Mouse (Mus musculus) heart, adult 2 months (tissue): ENCODE data around the gene Slc35e4. TPM values are rescaled to one million over a fixed set of nuclear protein-coding genes. Genes with fewer than 3 reads are reported as not detected.

Experiments
- DNase-seq, 2 experiments: peaks; one replicate each; pipeline ENCODE4 v3.0.0; 2021
- H3K27ac ChIP-seq: fragments of 200-600 bp; 2 replicates; pipeline ENCODE4 v1.8.1; 2022
- H3K27me3 ChIP-seq: fragments of 200-500 bp; 2 replicates; pipeline ENCODE4 v1.6.1; 2012; ENCODE audit warnings: mild to moderate bottlenecking, low read length, inconsistent platforms, mixed read lengths; ENCODE audit not compliant: control insufficient read depth, insufficient read depth
- H3K36me3 ChIP-seq: fragments of 200-500 bp; 2 replicates; pipeline ENCODE4 v1.6.1; 2012; ENCODE audit warnings: low read length, inconsistent platforms; ENCODE audit not compliant: control insufficient read depth, insufficient read depth
- H3K4me1 ChIP-seq: fragments of 200-500 bp; 2 replicates; pipeline ENCODE4 v1.6.1; 2011; ENCODE audit warnings: low read length; ENCODE audit not compliant: control insufficient read depth, insufficient read depth
- H3K4me3 ChIP-seq: fragments of 200-600 bp; 2 replicates; pipeline ENCODE4 v1.8.1; 2022
- H3K79me2 ChIP-seq: fragments of 200-500 bp; replicated peaks from 2 replicates; pipeline ENCODE4 v1.6.1; 2012; ENCODE audit warnings: mild to moderate bottlenecking, inconsistent platforms, low read length, moderate library complexity, mixed read lengths; ENCODE audit not compliant: control insufficient read depth, insufficient read depth
- H3K9ac ChIP-seq: fragments of 200-500 bp; 2 replicates; pipeline ENCODE4 v1.6.1; 2012; ENCODE audit warnings: low read depth, mild to moderate bottlenecking, control low read depth, inconsistent platforms, low read length, mixed read lengths
- CTCF ChIP-seq: fragments of 200-600 bp; IDR thresholded peaks from 2 replicates; pipeline ENCODE4 v1.8.1; 2022; ENCODE audit warnings: antibody characterized with exemption, mild to moderate bottlenecking, moderate library complexity
- EP300 ChIP-seq: fragments of 200-500 bp; IDR thresholded peaks from 2 replicates; pipeline ENCODE4 v1.6.1; 2011; ENCODE audit warnings: low read depth, low read length, control low read depth; ENCODE audit not compliant: insufficient read depth
- POLR2A ChIP-seq: fragments of 200-500 bp; IDR thresholded peaks from 2 replicates; pipeline ENCODE4 v1.6.1; 2011; ENCODE audit warnings: mild to moderate bottlenecking, low read depth, low read length, control low read depth; ENCODE audit not compliant: insufficient read depth
- WGBS: fragments of 180-500 bp; shearing (Covaris S2); methylation state at CpG from one replicate; pipeline ENCODE4 v1.1.7; 2018; 5-methylcytosine and 5-hydroxymethylcytosine counted together
- intact Hi-C: fragments of 180-260 bp; cut with DNase I; formaldehyde crosslinking; loops from one replicate; pipeline ENCODE4 v1.15.1; 2025
- polyA plus RNA-seq: library from polyadenylated mRNA; depleted of rRNA; stranded (reverse); fragments of >200 nt; gene quantifications from 2 replicates; pipeline ENCODE4 v1.2.3, GENCODE M21; 2012
- total RNA-seq, 2 experiments: library from RNA; stranded (reverse); gene quantifications; 2 replicates each; pipeline ENCODE4 v1.2.3; 2021

Slc35e4 gene
- total and polyA plus RNA-seq, 3 experiments, result 3.9 to 6.9 (median 6.3) TPM

DNA sequence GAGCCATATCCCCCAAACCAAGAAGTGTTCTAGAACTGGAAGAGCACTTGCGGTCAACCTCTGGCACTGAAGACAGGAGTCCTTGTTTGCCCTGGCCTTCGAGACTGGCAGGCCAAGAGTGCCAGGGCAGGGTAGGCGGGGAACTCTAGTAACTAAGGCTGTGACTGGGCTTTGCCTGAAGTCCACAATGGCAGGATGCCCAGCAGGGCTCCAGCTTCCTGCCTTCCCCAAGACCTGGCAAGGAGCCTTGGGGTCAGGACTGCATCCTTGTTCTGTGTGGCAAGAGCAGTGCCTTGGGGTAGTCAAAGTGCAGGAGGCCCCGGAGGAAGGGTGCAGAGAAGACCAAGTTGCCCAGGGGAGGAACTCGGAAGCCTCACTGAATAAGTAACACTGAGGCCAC is 11.4 kb downstream of the Slc35e4 start:
- intact Hi-C loops, result no loop called here
- Histone ChIP-seq H3K4me1 (peaks cover 1% of the 10 kb centered on the region; the same call in 1 of the 2 replicates), H3K27ac (peak overlapping the region; percentile 28), H3K79me2 (no peaks in the 10 kb centered on the region), H3K9ac (no peak overlapping the region), H3K4me3 (no peak overlapping the region), H3K27me3 (no peaks in the 10 kb centered on the region), H3K36me3 (no peaks in the 10 kb centered on the region)
- 32% methylated on average over 5 of the region's 5 CpGs for WGBS
- TF ChIP-seq EP300, result peak; percentile 31; the same call in 1 of the 2 replicates
- 0 out of 2 replicates have a peak, but pooled peaks have one; percentile 13 for TF ChIP-seq POLR2A
- TF ChIP-seq CTCF, result no peak
- peak; percentile 69 to 84 for DNase-seq

DNA sequence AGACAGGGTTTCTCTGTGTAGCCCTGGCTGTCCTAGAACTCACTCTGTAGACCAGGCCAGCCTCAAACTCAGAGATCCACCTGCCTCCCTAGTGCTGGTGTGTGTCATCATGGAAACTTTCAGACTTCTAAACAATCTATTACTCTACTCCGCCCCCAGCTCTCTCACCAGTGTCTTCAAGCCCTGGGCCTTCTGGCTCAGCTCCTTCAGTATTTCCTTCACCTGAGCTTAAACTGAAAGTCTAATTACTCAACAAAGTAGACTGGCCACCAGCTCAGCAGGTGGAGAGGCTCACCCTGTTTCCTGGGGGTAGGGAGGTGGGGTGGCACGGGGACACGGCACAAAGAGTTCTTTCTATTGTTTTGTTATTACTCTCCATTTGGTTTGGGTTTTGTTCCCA is 11.9 kb downstream of the Slc35e4 start:
- Histone ChIP-seq H3K4me3 (no peak overlapping the region), H3K79me2 (no peaks in the 10 kb centered on the region), H3K27me3 (no peaks in the 10 kb centered on the region), H3K9ac (no peak overlapping the region), H3K27ac (peak overlapping the region; percentile 28), H3K36me3 (no peaks in the 10 kb centered on the region), H3K4me1 (peaks cover 1% of the 10 kb centered on the region; the same call in 1 of the 2 replicates)
- WGBS, result 89% methylated on average over 3 of the region's 3 CpGs
- DNase-seq, result no peak
- TF ChIP-seq EP300 (no peak), POLR2A (no peak), CTCF (no peak)
- intact Hi-C loops, result no loop called here

DNA sequence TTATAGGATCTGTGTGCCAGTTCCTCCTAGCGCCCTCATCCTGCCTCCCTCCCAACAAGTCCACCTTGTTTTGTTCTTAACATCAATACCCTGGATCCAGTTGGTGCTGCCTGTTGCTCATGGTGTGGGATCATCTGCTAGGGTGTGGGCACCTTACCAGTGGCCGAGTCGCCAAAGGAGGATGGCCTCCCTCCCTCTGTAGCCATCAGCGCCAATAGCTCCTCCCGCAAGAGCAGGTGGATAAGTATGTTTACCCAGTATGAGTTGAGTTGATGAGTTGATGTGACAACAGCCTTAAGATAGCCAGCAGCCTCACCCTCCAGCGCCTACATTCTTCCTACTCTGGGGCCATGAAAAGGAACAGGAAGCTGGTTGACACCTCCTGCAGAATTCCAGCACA is 14.2 kb downstream of the Slc35e4 start:
- TF ChIP-seq EP300 (no peak), POLR2A (no peak), CTCF (no peak)
- H3K9ac ChIP-seq, result no peak overlapping the region
- intact Hi-C loops, result no loop called here
- H3K4me3 ChIP-seq, result no peak overlapping the region
- no peak for DNase-seq
- H3K79me2 ChIP-seq, result no peaks in the 10 kb centered on the region
- no peaks in the 10 kb centered on the region for H3K36me3 ChIP-seq
- H3K4me1 ChIP-seq, result peaks cover 1% of the 10 kb centered on the region; the same call in 1 of the 2 replicates
- 62% methylated on average over 6 of the region's 6 CpGs for WGBS
- no peak overlapping the region for H3K27ac ChIP-seq
- H3K27me3 ChIP-seq, result no peaks in the 10 kb centered on the region

GRCm38 (mm10) chr11:3895933-3896332 is 18.5 kb downstream of the Slc35e4 start:
- Histone ChIP-seq H3K79me2 (no peaks in the 10 kb centered on the region), H3K27me3 (no peaks in the 10 kb centered on the region), H3K4me3 (no peak overlapping the region), H3K36me3 (no peaks in the 10 kb centered on the region), H3K27ac (peak overlapping the region; percentile 78), H3K9ac (no peak overlapping the region), H3K4me1 (peaks cover 2% of the 10 kb centered on the region)
- TF ChIP-seq EP300 (no peak), POLR2A (no peak), CTCF (no peak)
- no peak for DNase-seq
- 67% methylated on average over 1 of the region's 1 CpGs for WGBS
- intact Hi-C loops, result loop anchor here (2.0 kb wide), 1 partner anchor 17 kb away; no protein-coding TSS in a partner anchor

DNA sequence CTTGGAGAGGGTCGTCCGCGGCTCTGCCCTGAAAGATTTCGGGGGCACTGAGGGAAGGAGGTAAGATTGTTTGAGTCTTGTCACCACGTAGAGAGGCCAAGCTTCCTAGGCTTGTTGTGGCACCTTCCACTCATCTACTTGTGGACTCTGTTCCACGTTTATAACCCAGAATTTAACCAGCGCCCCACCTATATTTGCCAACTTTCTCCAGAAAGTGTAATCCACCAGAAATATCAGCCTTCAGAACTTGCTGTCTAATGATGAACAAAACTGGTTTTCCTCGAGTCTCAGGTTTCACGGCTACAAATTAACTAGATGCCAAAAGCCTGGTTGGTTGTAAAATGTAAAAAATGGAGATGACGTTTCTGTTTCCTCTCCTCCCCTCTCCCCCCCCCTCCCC is 19.0 kb downstream of the Slc35e4 start:
- 2% methylated on average over 10 of the region's 10 CpGs for WGBS
- no peak for DNase-seq

GRCm38 (mm10) chr11:3894406-3895281 is 19.8 kb downstream of the Slc35e4 start, which contains the start of the genes 4921536K21Rik and Dusp18:
4921536K21Rik (minus strand) TSS chr11:3895098.
Dusp18 (plus strand) TSS chr11:3895240.
- TF ChIP-seq POLR2A (0 out of 2 replicates have a peak, but pooled peaks have one; percentile 13), CTCF (no peak), EP300 (0 out of 2 replicates have a peak, but pooled peaks have one; percentile 69)
- 6% methylated on average over 46 of the region's 46 CpGs for WGBS
- Histone ChIP-seq H3K4me1 (peaks cover 2% of the 10 kb centered on the region), H3K79me2 (no peaks in the 10 kb centered on the region), H3K36me3 (no peaks in the 10 kb centered on the region), H3K4me3 (peak within 1 kb of the TSS; percentile 67), H3K27me3 (no peaks in the 10 kb centered on the region), H3K9ac (peak within 1 kb of the TSS; percentile 61), H3K27ac (peak within 1 kb of the TSS; percentile 78)
- intact Hi-C loops, result loop anchor here (2.0 kb wide), 1 partner anchor 18 kb away; no protein-coding TSS in a partner anchor
- DNase-seq, result peak; percentile 92 to 93

More for the DNA sequence above, 19.0 kb downstream of the Slc35e4 start:
- H3K4me3 ChIP-seq, result peak overlapping the region; percentile 67
- intact Hi-C loops, result loop anchor here (2.0 kb wide), 1 partner anchor 17 kb away; no protein-coding TSS in a partner anchor
- peak overlapping the region; percentile 78 for H3K27ac ChIP-seq
- peaks cover 2% of the 10 kb centered on the region for H3K4me1 ChIP-seq
- H3K79me2 ChIP-seq, result no peaks in the 10 kb centered on the region
- H3K36me3 ChIP-seq, result no peaks in the 10 kb centered on the region
- TF ChIP-seq POLR2A, result no peak
- no peak for TF ChIP-seq EP300
- peak overlapping the region; percentile 61 for H3K9ac ChIP-seq
- H3K27me3 ChIP-seq, result no peaks in the 10 kb centered on the region
